Mouse (Mus musculus): ENCODE data around the gene Appbp2. TPM values are rescaled to one million over a fixed set of nuclear protein-coding genes. Genes with fewer than 3 reads are reported as not detected.

Gene Appbp2
- polyA plus RNA-seq (2015; fragmentation: Nextera tagmentation; extraction: Ambion mirVana): 40.1 and 40.5 TPM in 2 replicates

DNA sequence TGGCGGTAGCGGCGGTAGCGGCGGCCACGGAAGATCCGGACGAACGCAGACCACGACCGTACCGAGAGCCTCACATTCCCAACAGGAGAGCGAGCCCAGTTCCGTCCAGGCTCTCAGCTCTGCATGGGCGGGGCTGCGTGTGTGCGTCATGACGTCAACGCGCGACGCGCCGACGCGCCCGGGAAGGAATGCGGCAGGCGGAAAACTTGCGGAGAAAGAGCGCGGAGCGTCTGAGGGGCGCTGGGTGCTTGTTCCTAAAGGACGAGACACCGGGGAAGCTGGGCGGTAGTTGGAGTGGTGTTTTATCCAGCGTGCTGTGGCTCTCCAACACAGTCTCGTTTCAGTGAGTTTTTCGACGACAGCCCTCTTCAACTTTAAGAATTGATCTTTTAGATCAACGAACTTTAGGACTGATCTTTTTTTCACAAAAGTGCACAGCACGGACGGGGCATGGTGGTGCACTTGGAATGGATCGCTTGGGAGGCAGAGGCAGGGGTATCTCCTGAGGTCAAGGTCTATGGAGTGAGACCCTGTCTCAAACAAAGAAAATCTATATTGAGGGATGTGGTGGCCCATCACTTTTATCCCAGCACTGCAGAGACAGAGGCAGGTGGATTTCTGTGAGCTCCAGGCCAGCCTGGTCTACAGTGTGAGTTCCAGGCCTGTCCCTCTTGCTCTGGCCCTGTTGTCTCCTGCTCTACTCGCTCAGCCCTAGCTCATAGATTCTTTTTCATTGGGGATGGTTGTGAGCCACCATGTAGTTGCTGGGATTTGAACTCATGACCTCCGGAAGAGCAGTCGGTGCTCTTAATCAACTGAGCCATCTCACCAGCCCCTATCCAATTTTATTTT lies at the start of gene Appbp2:
Gene Appbp2 (minus strand): TSS at position 141 of the 852 bp plus-strand sequence.
- 6% methylated on average over 48 of the region's 48 CpGs for WGBS
- H3K27me3 ChIP-seq: no peaks in the 10 kb centered on the region
- peak within 1 kb of the TSS; percentile 96 for H3K4me3 ChIP-seq
- H3K9me3 ChIP-seq: no peaks in the 10 kb centered on the region
- H3K36me3 ChIP-seq: peaks cover 16% of the 10 kb centered on the region; the same call in 1 of the 2 replicates
- peak within 1 kb of the TSS; percentile 77 for H3K4me2 ChIP-seq
- peak within 1 kb of the TSS; percentile 99 for H3K27ac ChIP-seq
- ATAC-seq (ENCODE audit: insufficient number of reproducible peaks, insufficient read depth, low FRiP score, low TSS enrichment, low read depth): peak; percentile 95
- H3K9ac ChIP-seq: peak within 1 kb of the TSS; percentile 97
- H3K4me1 ChIP-seq: peaks cover 14% of the 10 kb centered on the region; the same call in 1 of the 2 replicates

DNA sequence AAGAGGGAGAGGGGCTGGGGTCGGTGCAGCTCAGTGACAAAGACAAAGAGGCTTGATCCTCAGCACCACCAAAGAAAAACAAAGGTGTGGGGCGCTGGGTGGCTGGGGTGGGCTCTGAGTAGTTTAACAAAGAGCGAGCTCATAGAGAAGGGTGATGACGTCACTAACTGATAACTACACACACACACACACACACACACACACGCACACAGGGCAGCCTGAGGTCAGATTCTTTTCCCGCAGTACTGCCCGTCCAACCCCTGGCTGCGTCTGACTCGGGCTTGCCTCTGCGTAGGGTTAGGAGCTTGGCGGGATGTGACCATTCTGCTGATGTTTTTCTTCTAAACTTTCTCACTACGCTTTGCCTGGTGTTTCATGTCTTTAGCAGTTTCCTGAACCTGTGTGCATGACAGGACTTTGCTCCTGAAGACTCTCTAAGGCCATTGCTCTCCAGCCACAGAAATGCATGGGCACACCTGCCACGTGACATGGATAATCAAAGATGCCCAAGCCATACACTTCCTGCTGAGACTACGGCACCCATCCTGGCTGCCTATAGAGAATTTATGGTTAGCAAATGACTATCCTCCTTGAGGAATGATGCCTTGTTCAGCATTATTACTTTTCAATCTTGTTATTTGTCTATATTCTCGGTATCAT lies 46.4 kb upstream of the Appbp2 start:
- Histone ChIP-seq H3K4me1 (no peaks in the 10 kb centered on the region), H3K36me3 (no peaks in the 10 kb centered on the region), H3K4me2 (no peak overlapping the region), H3K9me3 (no peaks in the 10 kb centered on the region), H3K9ac (no peak overlapping the region), H3K27ac (no peak overlapping the region), H3K4me3 (no peak overlapping the region), H3K27me3 (no peaks in the 10 kb centered on the region)
- WGBS: 73% methylated on average over 15 of the region's 15 CpGs
- ATAC-seq (ENCODE audit: insufficient number of reproducible peaks, insufficient read depth, low FRiP score, low TSS enrichment, low read depth): no peak

DNA sequence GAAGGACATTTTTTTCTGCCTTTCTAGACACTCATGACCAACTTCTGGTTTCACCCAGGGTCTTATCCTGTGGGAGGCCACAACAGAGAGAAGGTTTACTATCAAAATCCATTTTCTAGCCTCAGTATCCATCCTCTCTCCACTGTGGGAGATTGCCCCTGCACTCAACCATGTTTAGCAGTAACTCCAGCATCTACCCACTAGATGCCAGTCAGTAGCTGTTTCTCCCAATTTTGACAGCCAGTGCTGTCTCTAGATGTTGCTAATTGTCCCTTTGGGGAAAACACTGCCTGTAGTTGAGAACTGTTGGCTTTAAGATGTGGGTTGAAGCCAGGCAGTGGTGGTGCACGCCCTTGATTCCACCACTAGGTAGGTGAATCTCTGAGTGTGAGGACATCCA lies 43.2 kb upstream of the Appbp2 start:
- no peak for ATAC-seq (ENCODE audit: insufficient number of reproducible peaks, insufficient read depth, low FRiP score, low TSS enrichment, low read depth)
- no peaks in the 10 kb centered on the region for H3K4me1 ChIP-seq
- no peaks in the 10 kb centered on the region for H3K27me3 ChIP-seq
- no peak overlapping the region for H3K27ac ChIP-seq
- H3K9ac ChIP-seq: no peak overlapping the region
- 62% methylated on average over 1 of the region's 1 CpGs for WGBS
- H3K9me3 ChIP-seq: peaks cover 2% of the 10 kb centered on the region; the same call in 1 of the 2 replicates
- no peak overlapping the region for H3K4me3 ChIP-seq
- no peaks in the 10 kb centered on the region for H3K36me3 ChIP-seq
- H3K4me2 ChIP-seq: no peak overlapping the region

DNA sequence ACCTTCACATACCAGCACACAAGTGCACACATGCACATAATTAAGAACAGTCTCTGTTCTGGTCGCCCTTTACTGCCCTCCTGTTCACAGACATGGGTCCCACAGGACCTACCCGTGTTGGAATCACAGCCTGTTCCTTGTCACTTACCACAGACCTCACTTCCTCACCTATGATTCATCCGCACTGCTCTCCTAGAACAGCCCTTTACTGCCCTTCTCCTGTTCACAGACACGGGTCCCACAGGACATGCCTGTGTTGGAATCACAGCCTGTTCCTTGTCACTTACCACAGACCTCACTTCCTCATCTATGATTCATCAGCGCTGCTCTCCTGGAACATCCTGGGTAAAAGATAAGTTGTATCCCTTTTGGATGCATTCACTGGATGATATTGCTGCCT lies 42.7 kb upstream of the Appbp2 start:
- Histone ChIP-seq H3K9ac (no peak overlapping the region), H3K27ac (no peak overlapping the region), H3K27me3 (no peaks in the 10 kb centered on the region), H3K4me3 (no peak overlapping the region), H3K36me3 (no peaks in the 10 kb centered on the region), H3K4me1 (no peaks in the 10 kb centered on the region), H3K4me2 (no peak overlapping the region), H3K9me3 (peaks cover 2% of the 10 kb centered on the region; the same call in 1 of the 2 replicates)
- ATAC-seq (ENCODE audit: insufficient number of reproducible peaks, insufficient read depth, low FRiP score, low TSS enrichment, low read depth): no peak
- WGBS: 60% methylated on average over 5 of the region's 5 CpGs

DNA sequence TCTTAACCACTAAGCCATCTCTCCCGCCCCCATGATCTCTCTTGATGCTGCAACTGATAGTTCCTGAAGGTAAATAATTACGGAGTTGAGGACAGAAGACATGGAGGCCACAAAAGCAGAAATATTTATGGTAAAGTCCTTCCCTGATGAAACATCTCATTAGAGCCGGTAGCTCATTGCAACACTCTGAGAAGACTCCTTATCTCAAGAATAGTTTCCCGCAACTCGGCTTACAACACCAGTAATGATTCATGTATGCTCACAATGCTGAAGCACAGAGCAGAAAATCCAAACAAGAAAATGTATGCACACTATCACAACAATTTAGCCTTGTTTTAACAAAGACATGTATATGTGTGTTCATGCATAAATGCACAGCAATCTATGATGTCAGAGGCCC lies 40.2 kb upstream of the Appbp2 start:
- Histone ChIP-seq H3K9me3 (peaks cover 2% of the 10 kb centered on the region; the same call in 1 of the 2 replicates), H3K9ac (no peak overlapping the region), H3K27ac (no peak overlapping the region), H3K4me3 (no peak overlapping the region), H3K27me3 (no peaks in the 10 kb centered on the region), H3K4me1 (no peaks in the 10 kb centered on the region), H3K36me3 (no peaks in the 10 kb centered on the region), H3K4me2 (no peak overlapping the region)
- no peak for ATAC-seq (ENCODE audit: insufficient number of reproducible peaks, insufficient read depth, low FRiP score, low TSS enrichment, low read depth)
- 87% methylated on average over 5 of the region's 5 CpGs for WGBS

DNA sequence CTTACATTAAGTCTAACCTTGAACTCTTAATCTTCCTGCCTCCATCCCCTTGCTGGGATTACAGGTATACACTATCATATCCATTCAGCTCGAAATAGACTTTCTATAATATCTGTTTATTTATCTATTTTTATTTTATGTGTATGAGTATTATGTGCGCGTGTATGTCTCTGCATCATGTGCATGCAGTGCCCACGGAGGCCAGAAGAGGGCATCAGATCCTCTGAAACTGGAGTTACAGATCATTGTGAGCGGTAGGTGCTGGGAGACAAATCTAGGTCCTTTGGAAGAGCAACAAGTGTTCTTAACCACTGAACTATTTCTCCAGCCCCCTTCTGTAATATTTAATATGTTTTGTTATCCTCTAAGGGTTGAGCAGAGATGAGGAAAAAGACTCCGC lies 38.4 kb upstream of the Appbp2 start:
- no peak overlapping the region for H3K4me3 ChIP-seq
- ATAC-seq (ENCODE audit: insufficient number of reproducible peaks, insufficient read depth, low FRiP score, low TSS enrichment, low read depth): no peak
- no peak overlapping the region for H3K4me2 ChIP-seq
- WGBS: 69% methylated on average over 6 of the region's 6 CpGs
- no peak overlapping the region for H3K9ac ChIP-seq
- no peaks in the 10 kb centered on the region for H3K4me1 ChIP-seq
- H3K36me3 ChIP-seq: no peaks in the 10 kb centered on the region
- H3K27me3 ChIP-seq: no peaks in the 10 kb centered on the region
- no peak overlapping the region for H3K27ac ChIP-seq
- H3K9me3 ChIP-seq: peaks cover 2% of the 10 kb centered on the region; the same call in 1 of the 2 replicates

DNA sequence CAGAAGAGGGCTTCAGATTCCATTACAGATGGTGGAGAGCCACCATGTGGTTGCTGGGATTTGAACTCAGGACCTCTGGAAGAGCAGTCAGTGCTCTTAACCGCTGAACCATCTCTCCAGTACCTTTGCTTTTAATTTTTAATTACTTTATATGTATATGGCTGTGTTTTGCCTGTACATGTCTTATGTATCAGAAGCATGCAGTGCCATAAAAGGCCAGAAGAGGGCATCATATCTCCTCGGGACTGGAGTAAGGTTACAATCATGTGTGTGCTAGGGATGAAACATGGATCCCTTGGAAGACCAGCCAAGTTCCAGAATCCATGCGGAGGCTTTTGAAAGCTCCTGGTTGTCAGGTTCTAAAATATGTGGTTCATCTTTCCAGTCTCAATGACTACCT lies 35.7 kb upstream of the Appbp2 start:
- ATAC-seq (ENCODE audit: insufficient number of reproducible peaks, insufficient read depth, low FRiP score, low TSS enrichment, low read depth): no peak
- H3K9me3 ChIP-seq: peaks cover 2% of the 10 kb centered on the region; the same call in 1 of the 2 replicates
- no peaks in the 10 kb centered on the region for H3K27me3 ChIP-seq
- H3K4me2 ChIP-seq: no peak overlapping the region
- no peaks in the 10 kb centered on the region for H3K4me1 ChIP-seq
- H3K27ac ChIP-seq: no peak overlapping the region
- H3K4me3 ChIP-seq: no peak overlapping the region
- WGBS: 53% methylated on average over 3 of the region's 3 CpGs
- no peak overlapping the region for H3K9ac ChIP-seq
- no peaks in the 10 kb centered on the region for H3K36me3 ChIP-seq

DNA sequence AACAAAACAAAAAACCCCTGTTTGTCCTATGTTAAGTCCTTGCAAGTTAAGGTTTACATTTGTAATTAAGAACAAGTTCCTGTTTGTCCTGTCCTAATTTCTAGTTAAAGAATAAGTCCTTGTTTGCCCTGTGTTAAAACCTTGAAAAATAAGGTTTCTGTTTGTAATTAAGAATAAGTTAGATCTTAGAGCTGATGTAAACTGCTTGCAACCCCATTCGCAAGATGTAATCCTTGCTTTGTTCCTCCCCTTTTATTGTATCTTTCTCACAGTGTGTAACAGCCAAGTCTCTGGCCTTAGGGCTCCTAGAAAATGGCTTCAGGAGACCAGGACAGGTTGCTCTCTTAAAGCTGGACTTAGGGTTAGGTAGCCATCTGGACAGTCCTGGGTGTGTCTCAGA lies 32.5 kb upstream of the Appbp2 start:
- Histone ChIP-seq H3K4me3 (no peak overlapping the region), H3K36me3 (no peaks in the 10 kb centered on the region), H3K9ac (no peak overlapping the region), H3K4me1 (no peaks in the 10 kb centered on the region), H3K9me3 (no peaks in the 10 kb centered on the region), H3K27me3 (no peaks in the 10 kb centered on the region), H3K4me2 (no peak overlapping the region), H3K27ac (no peak overlapping the region)
- WGBS: 80% methylated on average over 1 of the region's 1 CpGs
- ATAC-seq (ENCODE audit: insufficient number of reproducible peaks, insufficient read depth, low FRiP score, low TSS enrichment, low read depth): no peak

DNA sequence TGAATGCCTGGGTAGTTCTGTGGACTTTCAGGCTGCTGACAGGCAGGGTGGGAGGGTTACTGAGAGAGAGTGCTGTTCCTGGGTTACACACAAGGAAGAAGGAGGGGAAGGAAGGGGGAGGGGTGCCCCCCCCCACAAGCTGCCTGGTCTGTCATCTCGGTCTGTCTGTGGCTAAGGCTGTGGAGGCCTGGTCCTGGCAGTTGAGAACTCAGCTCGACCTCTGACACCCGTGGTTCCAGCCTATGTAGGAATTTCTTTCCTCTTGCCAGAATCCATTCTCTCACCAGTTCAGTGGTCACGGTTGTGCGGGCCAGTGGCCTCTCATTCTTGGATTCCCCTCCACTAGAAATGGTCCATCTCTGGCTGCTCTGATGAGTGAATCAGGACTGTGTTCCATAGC lies 29.7 kb upstream of the Appbp2 start:
- WGBS: 58% methylated on average over 5 of the region's 5 CpGs
- H3K4me3 ChIP-seq: no peak overlapping the region

DNA sequence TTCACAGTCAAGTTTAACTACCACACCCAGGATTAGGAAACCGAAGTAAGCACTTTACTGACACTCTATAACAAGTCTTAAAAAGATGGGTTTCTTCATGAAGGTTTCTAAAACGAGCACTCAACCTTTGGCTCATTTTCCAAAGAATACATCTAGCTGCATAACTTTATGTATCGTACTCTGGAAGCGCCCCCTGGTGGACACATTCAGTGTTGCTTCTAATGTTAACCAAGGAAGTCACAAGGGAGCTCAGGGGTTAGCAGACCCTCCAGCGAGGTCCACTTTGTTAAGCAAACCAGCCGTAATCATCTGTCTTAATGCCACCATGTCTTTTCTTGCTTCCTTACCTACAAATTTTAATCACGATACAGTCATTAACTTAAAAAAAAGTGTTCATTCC lies 26.3 kb upstream of the Appbp2 start:
- Histone ChIP-seq H3K9ac (no peak overlapping the region), H3K4me1 (no peaks in the 10 kb centered on the region), H3K4me3 (no peak overlapping the region), H3K27ac (no peak overlapping the region), H3K4me2 (no peak overlapping the region), H3K36me3 (no peaks in the 10 kb centered on the region), H3K27me3 (no peaks in the 10 kb centered on the region), H3K9me3 (no peaks in the 10 kb centered on the region)
- WGBS: 28% methylated on average over 7 of the region's 7 CpGs
- no peak for ATAC-seq (ENCODE audit: insufficient number of reproducible peaks, insufficient read depth, low FRiP score, low TSS enrichment, low read depth)

More for the DNA sequence above, 29.7 kb upstream of the Appbp2 start:
- no peak overlapping the region for H3K9ac ChIP-seq
- no peaks in the 10 kb centered on the region for H3K4me1 ChIP-seq
- no peak overlapping the region for H3K4me2 ChIP-seq
- ATAC-seq (ENCODE audit: insufficient number of reproducible peaks, insufficient read depth, low FRiP score, low TSS enrichment, low read depth): no peak
- H3K27me3 ChIP-seq: no peaks in the 10 kb centered on the region
- H3K27ac ChIP-seq: no peak overlapping the region
- no peaks in the 10 kb centered on the region for H3K36me3 ChIP-seq
- no peaks in the 10 kb centered on the region for H3K9me3 ChIP-seq

DNA sequence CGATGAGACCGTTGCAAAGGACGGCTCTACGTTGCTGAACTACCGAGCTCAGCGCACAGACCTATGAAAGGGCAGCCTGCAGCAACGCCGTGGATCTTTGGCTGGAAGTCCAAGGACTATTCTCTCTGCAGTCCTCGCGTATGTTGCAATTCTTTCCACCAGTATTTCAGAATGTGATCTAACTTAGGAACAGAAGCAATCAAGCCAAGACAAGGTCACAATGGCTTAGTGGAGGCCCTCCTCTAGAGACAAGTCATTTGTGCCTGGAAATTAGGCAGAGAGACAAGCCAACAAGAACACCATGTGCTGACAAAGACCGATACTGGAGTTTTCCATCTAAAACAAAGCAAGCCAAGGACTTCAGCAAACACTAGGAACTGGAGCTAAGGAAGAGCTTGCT lies 24.0 kb upstream of the Appbp2 start:
- WGBS: 88% methylated on average over 11 of the region's 11 CpGs
- Histone ChIP-seq H3K9me3 (no peaks in the 10 kb centered on the region), H3K4me1 (no peaks in the 10 kb centered on the region), H3K9ac (no peak overlapping the region), H3K36me3 (no peaks in the 10 kb centered on the region), H3K27me3 (no peaks in the 10 kb centered on the region), H3K27ac (no peak overlapping the region), H3K4me3 (no peak overlapping the region), H3K4me2 (no peak overlapping the region)
- no peak for ATAC-seq (ENCODE audit: insufficient number of reproducible peaks, insufficient read depth, low FRiP score, low TSS enrichment, low read depth)

Data from embryonic facial prominence, embryonic 13.5 days (tissue).